Mouse (Mus musculus): ENCODE data around the gene Pofut1.

Gene Pofut1

DNA sequence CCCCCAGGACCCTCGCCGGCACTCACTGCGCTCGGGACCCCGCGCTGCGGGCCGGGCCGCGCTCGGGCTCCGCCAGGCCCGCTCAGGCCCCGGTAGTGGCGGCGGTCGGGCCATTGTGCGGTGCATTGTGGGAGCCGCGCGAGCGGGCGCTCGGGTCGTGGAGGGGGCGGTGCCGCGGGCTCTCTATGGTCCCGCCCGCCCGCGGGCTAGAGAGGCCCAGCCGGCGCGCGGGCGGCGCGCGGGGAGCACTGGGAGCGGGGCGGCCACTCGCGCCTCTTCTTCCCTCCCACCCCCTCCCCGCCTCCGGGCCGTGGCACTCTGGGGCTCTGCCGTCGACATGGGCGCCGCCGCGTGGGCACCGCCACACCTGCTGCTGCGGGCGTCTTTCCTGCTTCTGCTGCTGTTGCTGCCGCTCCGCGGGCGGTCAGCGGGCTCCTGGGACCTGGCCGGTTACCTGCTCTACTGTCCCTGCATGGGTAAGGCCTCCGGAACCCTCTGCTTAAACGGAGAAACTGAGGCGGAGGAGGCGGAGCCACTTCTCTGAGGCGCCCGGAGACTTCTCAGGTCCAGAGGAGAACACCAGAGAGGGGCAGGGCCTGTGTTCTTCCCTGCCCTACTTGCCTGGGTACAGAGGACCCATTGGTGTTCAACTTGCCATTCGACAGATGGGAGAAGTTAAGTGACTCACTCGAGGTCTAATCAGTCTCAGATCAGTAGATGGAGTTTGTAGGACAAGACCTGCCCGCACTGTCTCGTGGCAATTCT, at the start of gene Pofut1, which contains the start of gene Plagl2:
TSS of gene Pofut1 (plus strand) at position 284 of the 765 bp plus-strand sequence.
TSS of gene Plagl2 (minus strand) at position 177 of the 765 bp plus-strand sequence.
- no peak for DNase-seq (ENCODE audit: extremely low read depth, low read depth, low spot score)

DNA sequence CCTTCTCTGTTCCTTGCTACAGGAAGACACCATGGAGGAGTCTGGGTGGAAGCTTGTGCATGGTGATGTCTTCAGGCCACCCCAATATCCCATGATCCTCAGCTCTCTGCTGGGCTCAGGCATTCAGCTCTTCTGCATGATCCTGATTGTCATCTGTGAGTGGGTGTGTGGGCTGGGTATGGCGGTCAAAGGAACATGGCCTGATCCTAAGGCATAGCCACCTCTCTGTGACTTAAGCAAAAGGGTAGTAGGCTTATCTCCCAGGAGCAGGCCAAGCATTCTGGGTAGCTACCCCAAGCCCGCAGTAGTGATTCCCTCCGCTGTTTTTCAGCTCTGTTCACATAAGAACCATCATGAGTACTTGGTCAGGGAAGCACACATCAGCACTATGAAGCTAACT, 47.1 kb upstream of the Pofut1 start:
- no peak for DNase-seq (ENCODE audit: extremely low read depth, low read depth, low spot score)

DNA sequence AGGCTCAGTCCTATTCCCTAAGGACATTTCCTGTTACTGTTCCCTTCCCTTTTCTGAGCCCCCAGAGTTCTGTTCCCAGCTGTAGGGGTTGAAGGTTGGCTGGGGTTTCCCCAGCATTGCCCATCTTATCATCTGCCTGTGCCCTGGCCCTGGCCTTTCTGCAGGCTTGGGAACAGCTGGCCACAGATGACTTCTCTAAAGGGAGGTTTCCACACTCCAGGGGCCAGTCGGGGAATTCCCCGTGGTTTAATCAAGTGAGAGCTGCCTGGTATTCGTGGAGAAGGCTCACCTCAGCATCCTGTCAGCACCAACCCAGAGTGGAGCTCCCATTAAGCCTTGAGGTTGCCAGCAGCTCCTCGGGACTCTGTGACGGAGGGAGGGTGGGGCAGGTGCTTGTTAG, 42.8 kb upstream of the Pofut1 start:
- no peak for DNase-seq (ENCODE audit: extremely low read depth, low read depth, low spot score)

DNA sequence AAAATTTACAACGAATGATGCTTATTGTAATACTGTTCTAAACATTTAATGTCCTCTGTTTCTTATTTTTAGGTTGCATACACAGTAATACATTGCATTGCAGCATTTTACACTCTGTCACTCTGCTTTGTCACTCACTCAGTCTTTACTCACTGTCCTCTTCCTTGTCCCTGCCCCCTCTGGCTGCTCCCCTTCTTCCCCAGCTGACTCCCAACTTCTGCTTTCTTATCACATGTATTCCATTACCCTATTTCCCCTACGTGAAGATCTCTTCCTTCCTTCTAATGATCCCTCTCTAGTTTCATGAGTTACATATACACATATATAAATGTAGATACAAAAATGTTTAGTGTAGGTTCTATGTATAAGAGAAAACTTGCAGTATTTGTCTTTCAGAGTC, 42.2 kb upstream of the Pofut1 start:
- DNase-seq (ENCODE audit: extremely low read depth, low read depth, low spot score) = no peak

DNA sequence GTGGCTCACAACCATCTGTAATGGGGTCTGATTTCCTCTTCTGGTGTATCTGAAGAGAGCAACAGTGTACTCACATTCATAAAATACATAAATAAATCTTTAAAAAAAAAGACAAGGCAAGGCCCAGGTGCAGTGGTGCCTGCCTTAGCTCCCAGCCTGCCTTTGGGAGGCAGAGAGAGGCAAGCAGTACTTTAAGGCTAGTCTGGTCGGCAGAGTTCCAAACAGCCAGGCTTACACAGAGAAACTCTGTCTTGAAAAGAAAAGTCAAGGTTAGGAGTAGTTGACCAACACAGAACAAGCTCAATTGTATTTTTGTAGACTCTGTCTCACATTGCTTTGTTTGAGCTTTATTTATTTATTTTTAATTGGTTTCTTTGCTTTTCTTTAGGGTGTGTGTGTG, 38.6 kb upstream of the Pofut1 start:
- DNase-seq (ENCODE audit: extremely low read depth, low read depth, low spot score) = no peak

DNA sequence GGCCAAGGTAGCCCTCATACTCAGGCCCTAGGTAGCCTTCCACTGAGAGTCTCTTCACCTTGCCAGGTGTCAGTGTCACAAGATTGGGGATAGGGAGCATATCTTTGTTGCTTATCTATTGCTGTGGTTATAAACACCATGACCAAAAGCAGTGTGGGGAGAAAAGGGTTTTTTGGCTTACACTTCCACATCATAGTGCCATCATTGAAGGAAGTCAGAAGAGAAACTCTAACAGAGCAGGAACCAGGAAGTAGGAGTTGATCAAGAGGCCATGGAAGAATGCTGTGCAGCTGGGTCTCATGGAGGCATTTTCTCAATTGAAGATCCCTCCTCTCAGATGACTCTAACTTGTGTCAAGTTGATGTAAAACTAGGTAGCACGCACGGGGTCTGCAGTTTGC, 33.2 kb upstream of the Pofut1 start:
- no peak for DNase-seq (ENCODE audit: extremely low read depth, low read depth, low spot score)

DNA sequence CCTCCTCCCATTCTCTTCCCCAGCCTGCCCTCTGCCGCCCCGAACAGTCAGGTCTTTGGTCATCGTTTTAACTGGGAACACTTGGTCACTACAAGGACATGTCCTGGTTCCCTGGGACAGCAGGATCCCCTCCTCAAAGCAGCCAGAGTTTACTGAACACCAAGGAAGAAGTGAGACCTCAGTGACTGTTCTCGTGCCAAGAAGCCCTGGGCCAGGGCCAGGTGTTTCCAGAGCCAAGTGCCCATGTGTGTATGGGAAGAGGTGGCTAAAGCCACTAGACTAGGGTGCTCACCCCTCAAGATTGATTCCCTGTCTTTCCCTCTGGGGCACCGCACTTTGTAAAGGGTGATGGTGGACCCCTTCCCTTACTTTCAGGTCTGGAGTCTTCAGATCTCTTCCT, 32.0 kb upstream of the Pofut1 start:
- no peak for DNase-seq (ENCODE audit: extremely low read depth, low read depth, low spot score)

DNA sequence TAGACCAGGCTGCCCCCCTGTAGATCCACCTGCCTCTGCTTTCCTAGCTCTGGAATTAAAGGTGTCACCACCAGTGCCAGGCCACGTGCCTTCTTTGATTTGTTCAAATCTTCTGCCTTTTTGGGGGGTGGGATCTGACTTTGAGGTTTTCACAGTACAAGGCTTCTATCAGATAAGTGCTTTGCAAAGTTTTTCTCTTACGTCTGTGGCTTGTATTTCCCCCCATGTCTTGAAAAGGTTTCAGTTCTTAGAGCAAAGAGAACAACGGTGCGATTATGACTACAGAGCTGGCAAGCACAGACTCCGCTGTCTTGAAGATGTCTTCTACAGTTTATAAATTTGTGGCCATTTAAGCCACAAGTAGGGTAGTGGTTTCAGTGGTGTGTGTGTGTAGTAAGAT, 29.9 kb upstream of the Pofut1 start:
- no peak for DNase-seq (ENCODE audit: extremely low read depth, low read depth, low spot score)

DNA sequence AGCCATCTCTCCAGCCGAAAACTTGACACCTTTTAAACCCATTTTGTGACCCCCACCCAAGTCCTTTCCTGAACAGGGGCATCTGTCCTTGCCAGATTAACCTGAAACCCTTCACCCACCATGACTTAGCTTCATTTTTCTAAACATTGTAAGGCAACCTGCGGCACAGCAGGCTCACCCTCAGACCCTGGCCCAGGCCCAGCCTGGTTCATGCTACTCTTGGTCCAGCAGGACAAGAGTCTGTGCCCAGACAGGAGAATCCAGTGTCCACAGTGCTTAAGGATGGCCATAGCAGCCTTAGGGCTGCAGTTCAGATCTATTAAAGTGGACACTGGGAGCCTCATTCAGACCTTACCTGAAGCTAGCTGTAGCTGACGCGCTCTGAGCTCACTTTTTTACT, 28.0 kb upstream of the Pofut1 start:
- DNase-seq (ENCODE audit: extremely low read depth, low read depth, low spot score) = no peak

DNA sequence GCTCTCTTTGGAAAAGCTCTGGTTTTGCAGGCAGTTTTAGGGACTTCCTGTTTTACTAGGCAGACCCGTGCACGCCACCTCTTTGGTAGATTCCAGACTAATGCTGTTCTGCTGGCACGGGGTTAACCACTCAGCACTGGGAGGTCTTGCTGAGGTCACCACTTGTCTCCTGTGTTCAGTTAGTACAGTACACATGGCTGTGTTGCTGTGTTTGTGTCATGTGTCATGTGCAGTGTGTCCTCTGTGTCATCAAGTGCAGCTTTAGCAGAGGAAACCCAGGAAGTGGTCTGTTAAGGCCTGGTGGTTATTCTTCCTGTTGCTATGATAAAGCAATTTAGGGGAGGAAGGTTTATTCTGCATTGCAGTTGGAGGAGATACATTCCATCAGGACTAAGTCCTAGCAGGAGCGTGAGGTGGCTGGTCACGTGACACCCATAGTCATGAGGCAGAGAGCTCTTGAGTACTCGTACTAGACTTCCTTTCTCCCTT, 26.5 kb upstream of the Pofut1 start:
- DNase-seq (ENCODE audit: extremely low read depth, low read depth, low spot score) = no peak

DNA sequence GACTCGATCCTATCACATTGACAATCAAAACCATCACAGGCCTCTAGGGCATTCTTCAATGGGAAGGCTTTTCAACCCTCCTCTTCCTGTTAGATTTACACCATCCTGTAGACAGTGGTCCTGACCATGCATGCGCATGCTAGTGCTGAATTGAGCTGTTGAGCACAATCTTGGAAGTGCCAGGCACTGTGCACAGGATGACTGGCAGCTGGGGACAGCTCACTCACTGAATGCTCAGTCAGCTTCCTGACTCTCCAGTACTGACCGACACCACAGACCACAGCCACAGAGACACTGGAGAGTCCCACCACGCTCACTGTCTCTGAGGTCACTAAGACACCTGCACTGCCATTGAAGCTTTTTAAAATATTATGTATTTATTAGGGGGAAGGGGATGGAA, 25.9 kb upstream of the Pofut1 start:
- no peak for DNase-seq (ENCODE audit: extremely low read depth, low read depth, low spot score)

DNA sequence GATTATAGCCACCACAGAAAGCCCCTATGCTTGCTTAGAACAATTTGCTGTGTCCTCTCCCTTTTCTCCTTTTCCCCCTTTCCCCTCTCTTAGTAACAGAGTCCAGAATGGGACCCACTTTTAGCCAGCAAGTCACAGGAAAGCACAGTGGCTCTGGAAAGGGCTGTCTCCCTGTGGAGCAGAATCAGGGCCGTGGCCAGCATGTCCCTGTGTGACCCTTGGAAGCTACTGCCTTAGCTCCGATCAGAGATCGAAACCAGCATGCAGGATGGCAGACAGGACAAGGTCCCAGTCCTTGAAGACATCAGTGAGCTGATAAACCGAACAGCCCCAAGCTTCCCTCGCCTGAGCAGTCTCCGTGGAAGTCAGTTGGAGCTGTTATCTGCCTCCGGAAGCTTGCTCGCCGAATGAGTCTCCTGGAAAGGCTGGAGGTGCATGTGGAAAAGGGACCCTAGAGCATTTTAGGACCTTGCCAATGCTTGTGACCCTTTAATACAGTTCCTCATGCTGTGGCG, 23.4 kb upstream of the Pofut1 start:
- DNase-seq (ENCODE audit: extremely low read depth, low read depth, low spot score) = no peak

DNA sequence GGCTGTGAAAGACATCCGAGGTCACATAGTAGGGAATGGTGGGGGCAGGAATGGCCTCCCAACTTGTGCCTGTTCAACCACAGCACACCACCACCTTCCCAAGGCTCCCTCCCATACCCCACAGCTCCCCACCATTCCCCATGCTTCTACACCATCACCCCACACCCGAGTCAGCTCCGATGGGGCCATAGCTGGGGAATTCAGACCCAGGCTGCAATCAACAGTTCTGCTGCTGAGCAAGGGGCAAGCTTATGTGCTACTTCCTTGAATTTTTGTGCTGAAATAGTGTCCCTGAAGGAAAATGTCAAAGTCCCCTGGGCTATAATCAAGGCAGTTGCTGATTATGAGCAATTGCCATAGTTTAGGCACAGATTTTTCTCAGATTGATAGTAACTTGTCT, 22.8 kb upstream of the Pofut1 start:
- DNase-seq (ENCODE audit: extremely low read depth, low read depth, low spot score) = no peak

DNA sequence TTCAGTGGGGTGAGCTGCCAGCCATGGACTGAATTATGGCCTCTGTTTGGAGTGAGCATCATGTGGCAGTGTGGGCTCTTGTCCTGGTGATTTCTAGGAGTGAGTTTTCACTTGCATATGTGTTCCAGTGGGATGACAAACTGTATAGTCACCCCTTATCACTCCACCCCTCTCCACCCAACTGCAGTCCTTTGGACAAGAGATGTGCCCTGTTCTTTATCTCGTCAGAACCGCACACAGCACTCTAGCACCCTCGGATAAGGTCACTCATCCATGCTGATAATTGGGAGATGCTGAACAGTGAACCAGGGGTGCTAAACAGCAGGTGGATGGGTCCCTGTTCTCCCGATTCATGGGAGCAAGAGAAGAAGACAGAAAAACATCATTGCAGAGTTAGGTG, 19.7 kb upstream of the Pofut1 start:
- no peak for DNase-seq (ENCODE audit: extremely low read depth, low read depth, low spot score)

DNA sequence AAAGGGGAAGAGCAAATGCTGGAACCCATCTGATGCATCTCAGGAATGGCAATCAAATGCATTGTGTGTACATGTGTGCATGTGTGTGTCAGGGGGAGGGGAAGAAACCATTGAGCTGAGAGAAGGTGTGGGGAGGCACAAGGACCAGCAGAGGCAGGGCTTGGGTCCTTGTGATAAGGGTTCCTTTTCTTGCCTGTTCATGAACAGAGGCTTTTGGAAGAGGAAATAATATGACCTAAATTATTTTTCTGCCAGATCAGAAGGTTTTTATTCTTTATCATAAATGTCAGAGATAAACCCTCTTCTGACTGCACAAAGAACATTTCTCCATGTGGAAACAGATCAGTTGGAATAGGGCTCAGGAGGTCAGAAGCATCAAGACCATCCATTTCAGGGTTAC, 19.2 kb upstream of the Pofut1 start:
- DNase-seq (ENCODE audit: extremely low read depth, low read depth, low spot score) = no peak

DNA sequence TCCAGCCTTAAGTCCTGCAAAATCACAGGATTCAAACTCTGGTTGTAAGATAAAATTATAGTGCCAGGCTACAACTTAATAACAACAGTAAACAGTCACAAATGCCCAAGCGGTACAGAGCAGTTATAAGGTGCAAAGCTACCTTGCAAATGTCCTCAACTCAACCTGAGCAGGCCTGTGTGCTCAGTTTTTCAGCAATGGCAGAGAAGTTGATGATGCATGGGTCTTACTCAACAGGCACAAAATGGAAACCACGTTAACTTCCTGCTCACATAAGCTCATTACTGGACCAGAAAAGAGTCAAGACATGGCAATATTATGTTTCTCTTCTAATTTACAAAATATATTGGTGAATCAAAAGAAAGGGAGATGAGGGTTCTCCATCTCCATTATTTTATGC, 18.8 kb upstream of the Pofut1 start:
- DNase-seq (ENCODE audit: extremely low read depth, low read depth, low spot score) = no peak

DNA sequence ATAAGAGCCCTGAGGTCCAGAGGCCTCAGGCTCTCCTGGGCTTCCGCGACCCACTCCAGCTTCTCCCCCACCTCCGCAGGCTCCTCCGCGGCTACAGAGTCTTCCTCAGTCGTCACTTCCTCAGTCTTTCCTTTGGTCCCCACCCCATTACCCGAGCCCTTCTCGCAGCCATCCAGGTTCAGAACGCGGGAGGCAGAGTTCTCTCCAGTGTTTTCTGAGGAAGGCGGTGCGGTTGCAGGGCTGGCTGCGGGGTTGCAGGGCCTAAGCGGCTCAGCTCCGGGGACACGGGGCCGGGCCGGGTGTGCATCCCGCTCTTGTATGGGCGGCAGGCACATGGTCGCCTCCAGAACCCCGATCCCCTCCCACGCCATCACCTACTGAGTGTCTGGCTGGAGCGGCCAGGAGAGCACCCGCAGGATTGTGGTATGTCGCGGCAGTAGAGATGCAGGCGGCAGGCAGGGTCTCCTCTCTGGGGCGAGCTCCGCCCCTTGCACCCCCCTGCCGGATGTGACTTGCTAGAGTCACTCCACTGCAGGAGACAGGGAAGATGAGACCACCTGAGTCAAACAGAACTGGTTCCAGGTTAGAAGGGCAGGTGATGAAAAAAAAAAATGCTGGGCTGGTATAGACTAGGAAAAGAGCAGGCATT, 16.3 kb upstream of the Pofut1 start, which contains the start of gene Tspyl3:
TSS of gene Tspyl3 (minus strand) at position 496 of the 649 bp plus-strand sequence.
- no peak for DNase-seq (ENCODE audit: extremely low read depth, low read depth, low spot score)

DNA sequence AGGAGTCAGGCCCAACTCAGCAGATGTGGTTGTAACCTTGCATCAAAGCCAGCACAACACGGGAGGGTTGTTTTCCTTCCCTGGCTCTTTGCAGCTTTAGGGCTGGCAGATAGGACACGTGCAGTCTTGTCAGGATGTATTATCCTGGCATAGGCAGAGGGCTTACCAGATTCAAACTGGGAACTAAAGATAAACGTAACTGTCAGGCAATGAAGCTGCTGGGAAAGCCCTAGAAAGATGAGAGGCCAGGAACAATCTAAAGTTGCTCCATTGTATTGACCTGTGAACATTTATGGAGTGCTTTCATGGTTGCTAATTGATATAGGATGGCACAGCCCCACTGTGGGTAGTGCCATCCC, 15.8 kb upstream of the Pofut1 start:
- DNase-seq (ENCODE audit: extremely low read depth, low read depth, low spot score) = no peak

DNA sequence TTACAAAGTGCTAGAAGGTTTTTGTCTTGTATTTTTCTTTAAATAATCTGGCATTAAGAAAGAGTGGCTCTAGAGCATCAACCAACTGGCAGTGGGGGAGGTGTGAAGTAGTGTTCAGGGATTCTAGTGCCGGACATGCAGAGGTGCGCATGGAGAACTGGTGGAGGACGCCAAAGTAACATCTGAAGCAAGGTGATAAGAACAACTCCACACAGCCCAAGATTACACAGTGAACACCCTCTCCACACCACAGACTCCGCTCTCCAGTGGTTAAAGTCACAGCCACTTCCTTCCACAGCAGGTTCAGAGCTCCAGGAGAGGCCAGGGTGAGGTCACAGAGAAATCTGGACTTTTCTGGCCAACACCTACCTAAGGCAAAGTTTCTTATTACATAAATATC, 13.4 kb upstream of the Pofut1 start:
- no peak for DNase-seq (ENCODE audit: extremely low read depth, low read depth, low spot score)

DNA sequence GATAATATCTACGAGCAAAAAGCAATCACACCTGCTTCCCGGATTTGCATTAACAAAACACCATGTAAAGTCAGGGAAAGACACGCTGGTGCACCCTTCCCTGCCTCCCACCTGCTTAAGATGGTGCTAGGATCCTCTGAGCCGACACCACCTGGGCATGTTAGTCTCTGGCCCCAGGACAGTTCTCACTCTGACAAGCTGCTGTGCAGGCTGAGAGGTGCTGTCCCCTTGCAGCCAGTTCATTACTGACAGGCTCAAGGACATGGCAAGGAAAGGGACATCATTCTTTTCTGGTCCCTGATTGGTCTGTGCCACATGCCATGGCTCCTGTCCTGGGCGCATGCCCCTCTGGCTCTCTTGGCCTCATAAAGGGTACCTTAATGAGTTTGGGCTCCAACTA, 12.8 kb upstream of the Pofut1 start:
- DNase-seq (ENCODE audit: extremely low read depth, low read depth, low spot score) = no peak

DNA sequence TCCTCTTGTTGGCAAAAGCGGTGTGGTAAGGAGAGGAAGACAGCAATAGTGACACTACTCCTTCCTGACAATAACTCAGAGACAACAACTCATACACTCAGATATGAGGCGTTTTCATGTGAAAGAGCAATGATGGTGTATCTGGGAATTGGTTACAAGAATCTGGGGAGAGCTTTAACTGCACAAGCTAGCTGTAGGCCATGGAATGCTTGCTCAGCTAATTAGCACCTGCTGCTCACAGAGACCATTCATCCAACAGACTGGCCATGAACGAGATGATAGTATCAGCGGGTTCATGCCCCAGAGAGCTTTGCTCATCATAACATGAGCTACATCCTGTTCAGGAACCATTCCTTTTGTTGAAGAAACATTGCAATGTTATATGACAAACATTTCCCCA, 4.1 kb upstream of the Pofut1 start:
- no peak for DNase-seq (ENCODE audit: extremely low read depth, low read depth, low spot score)

DNA sequence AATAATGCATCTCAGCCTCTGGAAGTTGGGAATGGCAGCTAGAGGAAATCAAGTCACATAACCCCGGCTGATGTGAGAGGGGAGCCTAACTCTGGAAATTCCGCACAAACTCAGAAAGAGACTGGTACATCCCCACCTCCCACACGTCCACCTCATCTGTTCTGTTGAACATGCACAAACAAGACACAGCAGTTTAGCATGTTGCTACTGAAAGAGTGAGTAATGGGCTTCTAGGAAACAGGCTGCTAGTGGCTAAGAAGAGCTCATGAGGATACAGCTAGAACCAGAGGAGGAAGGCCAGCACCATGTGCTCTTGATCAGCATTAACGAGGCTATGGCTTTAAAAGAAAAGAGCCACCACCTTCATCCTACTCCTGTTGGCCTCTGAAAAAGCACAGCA, 3.4 kb upstream of the Pofut1 start:
- DNase-seq (ENCODE audit: extremely low read depth, low read depth, low spot score) = no peak
